Mouse (Mus musculus) kidney, adult 18-20 months (tissue): ENCODE data around the gene Mesp2.
"Not testable (repeated sequence)": the region's sequence is repeated elsewhere in the genome, so short reads cannot be mapped to it uniquely, and the experiment has no call there.

Source experiments
- DNase-seq: peaks from one replicate; pipeline ENCODE4 v3.0.0; 2021

Mesp2 gene

GRCm38 (mm10) chr7:79810611-79811506 lies at the start of gene Mesp2:
TSS of gene Mesp2 (plus strand) at chr7:79810727.
- DNase-seq: peak; percentile 80

- DNase-seq: no peak
Observed at GRCm38 (mm10) chr7:79761124-79761876, 49.2 kb upstream of the Mesp2 start.

- no peak for DNase-seq
Observed at GRCm38 (mm10) chr7:79762106-79762505, 48.4 kb upstream of the Mesp2 start.

GRCm38 (mm10) chr7:79765991-79766390 lies 44.5 kb upstream of the Mesp2 start:
- DNase-seq: no peak

- DNase-seq: no peak
Observed at GRCm38 (mm10) chr7:79769664-79770063, 40.9 kb upstream of the Mesp2 start.

- DNase-seq: no peak
Observed at GRCm38 (mm10) chr7:79771561-79772512, 38.7 kb upstream of the Mesp2 start.

- peak; percentile 87 for DNase-seq
Observed at GRCm38 (mm10) chr7:79780647-79781626, 29.6 kb upstream of the Mesp2 start.

- peak; percentile 48 for DNase-seq
Observed at GRCm38 (mm10) chr7:79781826-79782515, 28.6 kb upstream of the Mesp2 start.

GRCm38 (mm10) chr7:79782516-79782855 lies 28.0 kb upstream of the Mesp2 start:
- DNase-seq: no peak

- peak; percentile 79 for DNase-seq
Observed at GRCm38 (mm10) chr7:79786295-79786694, 24.2 kb upstream of the Mesp2 start.

- not testable (repeated sequence) for DNase-seq
Observed at GRCm38 (mm10) chr7:79789812-79790211, 20.7 kb upstream of the Mesp2 start.

GRCm38 (mm10) chr7:79792635-79793421 lies 17.7 kb upstream of the Mesp2 start:
- DNase-seq: peak; percentile 49

GRCm38 (mm10) chr7:79793688-79794087 lies 16.8 kb upstream of the Mesp2 start, which contains the start of gene Mesp1:
TSS of gene Mesp1 (minus strand) at chr7:79793788.
- DNase-seq: no peak

GRCm38 (mm10) chr7:79798606-79799005 lies 11.9 kb upstream of the Mesp2 start:
- DNase-seq: no peak

GRCm38 (mm10) chr7:79799048-79799447 lies 11.5 kb upstream of the Mesp2 start:
- peak; percentile 88 for DNase-seq

GRCm38 (mm10) chr7:79799506-79799905 lies 11.0 kb upstream of the Mesp2 start:
- DNase-seq: no peak

- no peak for DNase-seq
Observed at GRCm38 (mm10) chr7:79800336-79800735, 10.2 kb upstream of the Mesp2 start.

- no peak for DNase-seq
Observed at GRCm38 (mm10) chr7:79801391-79801790, 9.1 kb upstream of the Mesp2 start.

GRCm38 (mm10) chr7:79802037-79802436 lies 8.5 kb upstream of the Mesp2 start:
- DNase-seq: no peak

- peak; percentile 40 for DNase-seq
Observed at GRCm38 (mm10) chr7:79803887-79804286, 6.6 kb upstream of the Mesp2 start.
